Mouse (Mus musculus): ENCODE measurements around the gene Ppm1n. TPM values are rescaled to one million over a fixed set of nuclear protein-coding genes. Genes with fewer than 3 reads are reported as not detected.

The Ppm1n gene
- polyA plus RNA-seq, 1 experiment from 2014 or later = not detected

DNA sequence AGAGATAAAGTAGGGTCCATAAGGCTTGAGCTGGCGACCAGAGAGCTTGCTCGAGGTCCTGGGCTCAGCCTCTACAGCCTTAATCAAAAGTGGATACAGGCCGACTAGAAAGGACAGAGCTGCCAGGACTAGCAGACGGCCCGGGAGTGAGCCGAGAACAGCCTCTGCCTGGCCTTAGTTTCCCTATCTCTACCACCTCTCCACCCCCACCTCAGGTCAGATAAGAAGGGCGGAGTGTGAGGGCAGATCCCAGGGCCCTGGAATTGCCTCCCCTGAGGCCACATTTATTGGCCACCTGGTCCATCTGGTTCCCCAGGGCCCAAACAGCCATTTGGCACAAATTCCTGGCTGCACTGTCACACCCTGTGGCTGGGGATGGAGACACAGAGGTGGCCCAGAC lies 14.7 kb downstream of the Ppm1n start:
- Histone ChIP-seq H3K27me3 (ENCODE audit: insufficient read depth, low read length) (no peaks in the 10 kb centered on the region), H3K4me3 (ENCODE audit: low read depth, low read length) (peak overlapping the region; percentile 24), H3K4me2 (ENCODE audit: low read depth, low read length) (peak overlapping the region; percentile 67), H3K36me3 (replicated peaks; ENCODE audit: insufficient read depth, low read length) (peaks cover 42% of the 10 kb centered on the region), H3K4me1 (ENCODE audit: insufficient read depth) (peaks cover 45% of the 10 kb centered on the region), H3K27ac (ENCODE audit: low read depth) (peak overlapping the region; percentile 61), H3K9me3 (ENCODE audit: low read length) (no peaks in the 10 kb centered on the region), H3K9ac (replicated peaks) (peak overlapping the region; percentile 46)
- TF ChIP-seq CTCF (IDR thresholded peaks at IDR 0.05; ENCODE audit: low read depth) = no peak
- no peak for TF ChIP-seq EP300 (IDR thresholded peaks at IDR 0.05; ENCODE audit: low read depth)
- 60% methylated on average over 7 of the region's 7 CpGs for WGBS (ENCODE audit: insufficient replicate concordance)
- DNase-seq = peak; percentile 32
- ATAC-seq = no peak; the same call in 1 of the 2 replicates

- H3K4me2 ChIP-seq (ENCODE audit: low read depth, low read length) = peak overlapping the region; percentile 45
- 66% methylated on average over 3 of the region's 3 CpGs for WGBS (ENCODE audit: insufficient replicate concordance)
- H3K27me3 ChIP-seq (ENCODE audit: insufficient read depth, low read length) = no peaks in the 10 kb centered on the region
- TF ChIP-seq EP300 (IDR thresholded peaks at IDR 0.05; ENCODE audit: low read depth) = no peak
- 0 out of 2 replicates have a peak, but pooled peaks cover 3% of the 10 kb centered on the region for H3K4me1 ChIP-seq (ENCODE audit: insufficient read depth)
- ATAC-seq (no peak), DNase-seq (no peak)
- H3K27ac ChIP-seq (ENCODE audit: low read depth) = 0 out of 2 replicates have a peak overlapping the region, but pooled peaks have one; percentile 52
- H3K4me3 ChIP-seq (ENCODE audit: low read depth, low read length) = peak overlapping the region; percentile 19; the same call in 1 of the 2 replicates
- peaks cover 73% of the 10 kb centered on the region for H3K36me3 ChIP-seq (replicated peaks; ENCODE audit: insufficient read depth, low read length)
- no peaks in the 10 kb centered on the region for H3K9me3 ChIP-seq (ENCODE audit: low read length)
- no peak overlapping the region for H3K9ac ChIP-seq (replicated peaks)
Observed at GRCm38 (mm10) chr7:19258336-19258735, 21.5 kb downstream of the Ppm1n start.

DNA sequence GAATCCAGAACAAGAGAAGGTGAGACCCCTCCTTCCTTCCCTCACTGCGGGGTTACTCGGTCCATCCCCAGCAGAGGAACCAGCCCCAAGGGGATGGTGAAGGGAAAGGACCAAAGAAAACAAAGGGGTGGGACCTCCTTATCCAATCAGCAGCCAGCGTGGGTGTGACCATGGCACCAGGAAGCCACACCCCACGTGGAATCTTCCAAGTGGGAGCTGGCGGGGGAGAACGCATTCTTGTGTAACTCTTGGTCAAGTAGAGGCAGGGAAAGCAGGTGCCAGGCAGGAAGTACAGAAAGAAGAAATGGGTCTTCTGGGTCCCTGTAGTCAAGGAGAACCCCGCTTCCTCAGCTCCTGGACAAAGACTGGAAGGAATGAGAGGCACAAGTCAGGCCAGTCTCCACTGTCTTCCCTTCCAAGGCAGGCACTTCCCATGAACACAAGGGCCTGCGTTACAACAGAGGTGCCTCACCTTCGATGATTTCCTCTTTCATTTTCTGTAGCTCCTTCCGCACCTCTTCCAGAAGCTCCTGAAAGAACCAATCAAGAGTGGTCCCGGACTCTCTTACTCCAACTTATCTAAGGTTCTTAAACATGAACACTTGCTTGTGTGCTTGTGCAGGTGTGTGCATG lies 22.4 kb downstream of the Ppm1n start:
- peak; percentile 95 for ATAC-seq
- Histone ChIP-seq H3K27me3 (ENCODE audit: insufficient read depth, low read length) (no peaks in the 10 kb centered on the region), H3K4me1 (ENCODE audit: insufficient read depth) (0 out of 2 replicates have a peak, but pooled peaks cover 3% of the 10 kb centered on the region), H3K27ac (ENCODE audit: low read depth) (peak overlapping the region; percentile 52), H3K4me3 (ENCODE audit: low read depth, low read length) (peak overlapping the region; percentile 19; the same call in 1 of the 2 replicates), H3K4me2 (ENCODE audit: low read depth, low read length) (peak overlapping the region; percentile 45), H3K9me3 (ENCODE audit: low read length) (no peaks in the 10 kb centered on the region), H3K9ac (replicated peaks) (no peak overlapping the region), H3K36me3 (replicated peaks; ENCODE audit: insufficient read depth, low read length) (peaks cover 68% of the 10 kb centered on the region)
- DNase-seq = peak; percentile 87
- TF ChIP-seq CTCF (IDR thresholded peaks at IDR 0.05; ENCODE audit: low read depth) (no peak), EP300 (IDR thresholded peaks at IDR 0.05; ENCODE audit: low read depth) (no peak; the same call in 1 of the 2 replicates)
- 31% methylated on average over 11 of the region's 11 CpGs for WGBS (ENCODE audit: insufficient replicate concordance)

GRCm38 (mm10) chr7:19256567-19256966 lies 23.3 kb downstream of the Ppm1n start:
- DNase-seq (no peak), ATAC-seq (no peak)
- H3K9ac ChIP-seq (replicated peaks) = no peak overlapping the region
- H3K9me3 ChIP-seq (ENCODE audit: low read length) = no peaks in the 10 kb centered on the region
- no peak overlapping the region for H3K4me3 ChIP-seq (ENCODE audit: low read depth, low read length)
- no peaks in the 10 kb centered on the region for H3K27me3 ChIP-seq (ENCODE audit: insufficient read depth, low read length)
- H3K4me2 ChIP-seq (ENCODE audit: low read depth, low read length) = no peak overlapping the region
- H3K36me3 ChIP-seq (replicated peaks; ENCODE audit: insufficient read depth, low read length) = peaks cover 59% of the 10 kb centered on the region
- no peak overlapping the region for H3K27ac ChIP-seq (ENCODE audit: low read depth)
- no peak for TF ChIP-seq EP300 (IDR thresholded peaks at IDR 0.05; ENCODE audit: low read depth)
- no peak for TF ChIP-seq CTCF (IDR thresholded peaks at IDR 0.05; ENCODE audit: low read depth)
- H3K4me1 ChIP-seq (ENCODE audit: insufficient read depth) = 0 out of 2 replicates have a peak, but pooled peaks cover 3% of the 10 kb centered on the region
- WGBS (ENCODE audit: insufficient replicate concordance) = 62% methylated on average over 7 of the region's 7 CpGs

DNA sequence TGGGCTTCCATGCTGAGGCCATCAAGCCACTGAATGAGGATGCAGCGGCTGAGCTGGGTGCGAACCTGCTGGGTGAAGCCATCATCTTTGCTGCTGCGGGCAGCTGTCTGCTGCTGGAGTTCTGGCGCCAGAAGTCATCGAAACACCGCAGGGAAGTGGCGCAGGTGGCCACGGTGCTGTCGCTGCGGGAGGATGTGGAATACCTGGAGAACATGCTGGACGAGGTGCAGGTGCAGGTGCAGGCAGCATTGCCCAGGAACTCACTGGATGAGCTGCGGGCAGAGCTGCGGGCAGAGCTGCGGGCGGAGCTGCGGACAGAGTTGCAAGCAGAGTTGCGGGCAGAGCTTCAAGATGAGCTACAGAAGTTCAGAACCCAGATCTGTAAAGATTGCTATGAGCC lies 24.5 kb downstream of the Ppm1n start:
- no peak for ATAC-seq
- no peak overlapping the region for H3K27ac ChIP-seq (ENCODE audit: low read depth)
- no peaks in the 10 kb centered on the region for H3K27me3 ChIP-seq (ENCODE audit: insufficient read depth, low read length)
- no peaks in the 10 kb centered on the region for H3K9me3 ChIP-seq (ENCODE audit: low read length)
- WGBS (ENCODE audit: insufficient replicate concordance) = 89% methylated on average over 17 of the region's 17 CpGs
- 0 out of 2 replicates have a peak, but pooled peaks cover 3% of the 10 kb centered on the region for H3K4me1 ChIP-seq (ENCODE audit: insufficient read depth)
- H3K36me3 ChIP-seq (replicated peaks; ENCODE audit: insufficient read depth, low read length) = peaks cover 47% of the 10 kb centered on the region
- no peak for TF ChIP-seq CTCF (IDR thresholded peaks at IDR 0.05; ENCODE audit: low read depth)
- no peak for TF ChIP-seq EP300 (IDR thresholded peaks at IDR 0.05; ENCODE audit: low read depth)
- DNase-seq = no peak
- no peak overlapping the region for H3K4me3 ChIP-seq (ENCODE audit: low read depth, low read length)
- H3K9ac ChIP-seq (replicated peaks) = no peak overlapping the region
- no peak overlapping the region for H3K4me2 ChIP-seq (ENCODE audit: low read depth, low read length)

- no peak overlapping the region for H3K27ac ChIP-seq (ENCODE audit: low read depth)
- no peak overlapping the region for H3K4me3 ChIP-seq (ENCODE audit: low read depth, low read length)
- H3K27me3 ChIP-seq (ENCODE audit: insufficient read depth, low read length) = no peaks in the 10 kb centered on the region
- WGBS (ENCODE audit: insufficient replicate concordance) = 61% methylated on average over 5 of the region's 5 CpGs
- no peaks in the 10 kb centered on the region for H3K9me3 ChIP-seq (ENCODE audit: low read length)
- no peak for TF ChIP-seq EP300 (IDR thresholded peaks at IDR 0.05; ENCODE audit: low read depth)
- TF ChIP-seq CTCF (IDR thresholded peaks at IDR 0.05; ENCODE audit: low read depth) = no peak
- H3K36me3 ChIP-seq (replicated peaks; ENCODE audit: insufficient read depth, low read length) = peaks cover 29% of the 10 kb centered on the region
- 0 out of 2 replicates have a peak, but pooled peaks cover 3% of the 10 kb centered on the region for H3K4me1 ChIP-seq (ENCODE audit: insufficient read depth)
- H3K4me2 ChIP-seq (ENCODE audit: low read depth, low read length) = no peak overlapping the region
- ATAC-seq (no peak), DNase-seq (no peak)
- H3K9ac ChIP-seq (replicated peaks) = no peak overlapping the region
Observed at GRCm38 (mm10) chr7:19253437-19253836, 26.4 kb downstream of the Ppm1n start.

Measured in liver, postnatal 0 days (tissue).